Comparison of ENCODE assay signal across 9 mouse cellular contexts in genomic region chr8:89045726-89046125, GRCm38 (mm10). TPM values are rescaled to one million over a fixed set of nuclear protein-coding genes. Genes with fewer than 3 reads are reported as not detected.
DNase-seq lines count a peak whose midpoint lies in the region; ATAC-seq and TF ChIP-seq lines count a peak whose summit lies in the region.
"Had no signal": no experiment of that assay in that cellular context is flagged by ENCODE, and none has a peak within 500 bp of the region (broad histone marks: within the 10 kb centered on the region; RNA-seq: fewer than 3 reads in every experiment).

No protein-coding gene starts in this region.

- WGBS in stomach, embryonic 15.5 days, result 7% methylated on average over 17 of the region's 17 CpGs
- 15% methylated on average over 17 of the region's 17 CpGs for WGBS in stomach, postnatal 0 days
- WGBS in hindbrain, embryonic 14.5 days, result 3% methylated on average over 17 of the region's 17 CpGs
- WGBS in liver, embryonic 12.5 days (ENCODE audit: insufficient replicate concordance), result 4% methylated on average over 17 of the region's 17 CpGs
- WGBS in stomach, embryonic 16.5 days, result 9% methylated on average over 17 of the region's 17 CpGs

- no peak overlapping the region for H3K9ac ChIP-seq in stomach, embryonic 15.5 days
- H3K9ac ChIP-seq in stomach, postnatal 0 days (ENCODE audit: low read length), result no peak overlapping the region
- no peak overlapping the region for H3K9ac ChIP-seq in hindbrain, embryonic 14.5 days
- no peak overlapping the region for H3K9ac ChIP-seq in liver, embryonic 12.5 days
- H3K9ac ChIP-seq in stomach, embryonic 16.5 days (ENCODE audit: low read length), result no peak overlapping the region

- H3K9me3 ChIP-seq in stomach, embryonic 15.5 days, result no peaks in the 10 kb centered on the region
- H3K9me3 ChIP-seq in stomach, postnatal 0 days (ENCODE audit: control insufficient read depth, low read length), result no peaks in the 10 kb centered on the region
- no peaks in the 10 kb centered on the region for H3K9me3 ChIP-seq in hindbrain, embryonic 14.5 days (ENCODE audit: control insufficient read depth, low read length)
- no peaks in the 10 kb centered on the region for H3K9me3 ChIP-seq in liver, embryonic 12.5 days (replicated peaks)
- H3K9me3 ChIP-seq in stomach, embryonic 16.5 days (replicated peaks; ENCODE audit: control insufficient read depth, low read length), result no peaks in the 10 kb centered on the region

- no peak for TF ChIP-seq CTCF in stomach, postnatal 0 days (IDR thresholded peaks at IDR 0.05; ENCODE audit: low read depth)

- no peak overlapping the region for H3K4me3 ChIP-seq in stomach, embryonic 15.5 days (replicated peaks)
- H3K4me3 ChIP-seq in stomach, postnatal 0 days (ENCODE audit: low read depth, low read length), result no peak overlapping the region
- peak overlapping the region; percentile 54 for H3K4me3 ChIP-seq in hindbrain, embryonic 14.5 days (replicated peaks; ENCODE audit: low read length)
- H3K4me3 ChIP-seq in liver, embryonic 12.5 days, result peak overlapping the region; percentile 12; the same call in 1 of the 2 replicates
- no peak overlapping the region; the same call in 1 of the 2 replicates for H3K4me3 ChIP-seq in stomach, embryonic 16.5 days (replicated peaks; ENCODE audit: low read length)

- ATAC-seq in stomach, embryonic 15.5 days (ENCODE audit: insufficient read depth, low FRiP score, low read depth), result no peak
- no peak for ATAC-seq in stomach, postnatal 0 days (ENCODE audit: low FRiP score, low TSS enrichment)
- no peak for ATAC-seq in hindbrain, embryonic 14.5 days (ENCODE audit: low FRiP score)
- ATAC-seq in liver, embryonic 12.5 days, result no peak
- ATAC-seq in stomach, embryonic 16.5 days (ENCODE audit: insufficient read depth, low FRiP score), result no peak

- peak overlapping the region; percentile 37; the same call in 1 of the 2 replicates for H3K4me2 ChIP-seq in stomach, embryonic 15.5 days
- no peak overlapping the region for H3K4me2 ChIP-seq in stomach, postnatal 0 days (replicated peaks; ENCODE audit: low read depth)
- H3K4me2 ChIP-seq in hindbrain, embryonic 14.5 days (replicated peaks), result peak overlapping the region; percentile 82
- peak overlapping the region; percentile 65 for H3K4me2 ChIP-seq in liver, embryonic 12.5 days
- peak overlapping the region; percentile 22; the same call in 1 of the 2 replicates for H3K4me2 ChIP-seq in stomach, embryonic 16.5 days (ENCODE audit: low read depth, low read length)

- no peak overlapping the region for H3K27ac ChIP-seq in stomach, embryonic 15.5 days
- H3K27ac ChIP-seq in stomach, postnatal 0 days (replicated peaks), result no peak overlapping the region
- peak overlapping the region; percentile 40; the same call in 1 of the 2 replicates for H3K27ac ChIP-seq in hindbrain, embryonic 14.5 days
- no peak overlapping the region for H3K27ac ChIP-seq in liver, embryonic 12.5 days
- H3K27ac ChIP-seq in stomach, embryonic 16.5 days (ENCODE audit: low read length), result no peak overlapping the region

- H3K27me3 ChIP-seq in stomach, embryonic 15.5 days (replicated peaks), result peaks cover 87% of the 10 kb centered on the region
- peaks cover 24% of the 10 kb centered on the region for H3K27me3 ChIP-seq in stomach, postnatal 0 days (ENCODE audit: control insufficient read depth, insufficient read depth, low read length)
- peaks cover 41% of the 10 kb centered on the region for H3K27me3 ChIP-seq in hindbrain, embryonic 14.5 days (ENCODE audit: control insufficient read depth, insufficient read depth, low read length)
- peaks cover 99% of the 10 kb centered on the region for H3K27me3 ChIP-seq in liver, embryonic 12.5 days (replicated peaks)
- H3K27me3 ChIP-seq in stomach, embryonic 16.5 days (ENCODE audit: control insufficient read depth, insufficient read depth, low read length), result peaks cover 80% of the 10 kb centered on the region

- H3K4me1 ChIP-seq in stomach, embryonic 15.5 days, result peaks cover 29% of the 10 kb centered on the region
- peaks cover 7% of the 10 kb centered on the region; the same call in 1 of the 2 replicates for H3K4me1 ChIP-seq in stomach, postnatal 0 days (replicated peaks; ENCODE audit: control insufficient read depth, insufficient read depth)
- H3K4me1 ChIP-seq in hindbrain, embryonic 14.5 days (replicated peaks; ENCODE audit: control insufficient read depth, insufficient read depth, low read length), result peaks cover 17% of the 10 kb centered on the region; the same call in 1 of the 2 replicates
- H3K4me1 ChIP-seq in liver, embryonic 12.5 days, result peaks cover 7% of the 10 kb centered on the region; the same call in 1 of the 2 replicates
- peaks cover 31% of the 10 kb centered on the region for H3K4me1 ChIP-seq in stomach, embryonic 16.5 days (ENCODE audit: control insufficient read depth, insufficient read depth, low read length)

- no peak for TF ChIP-seq EP300 in stomach, postnatal 0 days (optimal IDR thresholded peaks at IDR 0.05)

- H3K36me3 ChIP-seq in stomach, embryonic 15.5 days, result no peaks in the 10 kb centered on the region
- no peaks in the 10 kb centered on the region for H3K36me3 ChIP-seq in stomach, postnatal 0 days (ENCODE audit: control insufficient read depth, insufficient read depth, low read length)
- H3K36me3 ChIP-seq in hindbrain, embryonic 14.5 days (replicated peaks; ENCODE audit: control insufficient read depth, insufficient read depth), result no peaks in the 10 kb centered on the region
- H3K36me3 ChIP-seq in liver, embryonic 12.5 days, result no peaks in the 10 kb centered on the region
- H3K36me3 ChIP-seq in stomach, embryonic 16.5 days (ENCODE audit: control insufficient read depth, insufficient read depth, low read length), result no peaks in the 10 kb centered on the region

- DNase-seq in stomach, postnatal 0 days (ENCODE audit: low spot score), result no peak
- DNase-seq in hindbrain, embryonic 14.5 days (ENCODE audit: low spot score), result no peak
- DNase-seq in layer of hippocampus, adult 9-10 months (ENCODE audit: low spot score), result no peak
- no peak for DNase-seq in right cerebral cortex, postnatal 4 days
- no peak for DNase-seq in ovary, postnatal 36 days (ENCODE audit: low spot score)
- DNase-seq: cerebellum, adult 18-20 months had no signal

RNA-seq across cellular contexts. Expression of gene Sall1, which starts 1.8 kb away (rescaled TPM):
- 1.2 and 1.4 TPM in 2 replicates for polyA plus RNA-seq in stomach, embryonic 15.5 days (2015; fragmentation: Nextera tagmentation; extraction: Ambion mirVana)
- 0.76 and 0.83 TPM in 2 replicates for polyA plus RNA-seq in stomach, postnatal 0 days (2015; fragmentation: Nextera tagmentation; extraction: Ambion mirVana)
- polyA plus RNA-seq in hindbrain, embryonic 14.5 days (2014; fragmentation: Nextera tagmentation; extraction: Ambion mirVana), result 9.7 and 9.9 TPM in 2 replicates
- 1.4 and 1.6 TPM in 2 replicates for polyA plus RNA-seq in liver, embryonic 12.5 days (2016; fragmentation: Nextera tagmentation; extraction: Ambion mirVana)
- polyA plus RNA-seq in stomach, embryonic 16.5 days (2015; fragmentation: Nextera tagmentation; extraction: Ambion mirVana), result 1.1 and 1.5 TPM in 2 replicates

Comparison
In these comparisons a context has a peak if more than half of its experiments do, and no peak if none do; other contexts are left out.
1. H3K4me3 ChIP-seq: peak in hindbrain, embryonic 14.5 days (single experiment) and liver, embryonic 12.5 days (single experiment); none in stomach, embryonic 15.5 days (single experiment), stomach, postnatal 0 days (single experiment) and stomach, embryonic 16.5 days (single experiment).